Mouse (Mus musculus) midbrain, embryonic 12.5 days (tissue): ENCODE results near the gene Myt1l. TPM values are rescaled to one million over a fixed set of nuclear protein-coding genes. Genes with fewer than 3 reads are reported as not detected.

Experiments
- ATAC-seq: fragments of 200-750 bp; cut with Nextera tagmentation; 2 replicates; pipeline ENCODE4 v1.8.0; 2017; ENCODE audit warnings: low read depth, moderate TSS enrichment, moderate library complexity; ENCODE audit not compliant: low FRiP score
- H3K27ac ChIP-seq: fragments of 300-500 bp; sonication (generic); replicated peaks from 2 replicates; pipeline ENCODE4 v1.5.1; 2016; ENCODE audit warnings: mild to moderate bottlenecking
- H3K27me3 ChIP-seq: fragments of 300-500 bp; sonication (generic); 2 replicates; pipeline ENCODE4 v1.6.1; 2016; ENCODE audit warnings: mild to moderate bottlenecking
- H3K36me3 ChIP-seq: fragments of 300-500 bp; sonication (generic); 2 replicates; pipeline ENCODE4 v1.6.1; 2016
- H3K4me1 ChIP-seq: fragments of 300-500 bp; sonication (generic); 2 replicates; pipeline ENCODE4 v1.6.1; 2016
- H3K4me2 ChIP-seq: fragments of 300-500 bp; sonication (generic); replicated peaks from 2 replicates; pipeline ENCODE4 v1.6.1; 2016; ENCODE audit warnings: mild to moderate bottlenecking, moderate library complexity
- H3K4me3 ChIP-seq: fragments of 300-500 bp; sonication (generic); 2 replicates; pipeline ENCODE4 v1.5.1; 2016; ENCODE audit warnings: mild to moderate bottlenecking
- H3K9ac ChIP-seq: fragments of 300-500 bp; sonication (generic); replicated peaks from 2 replicates; pipeline ENCODE4 v1.6.1; 2016; ENCODE audit warnings: mild to moderate bottlenecking, moderate library complexity
- H3K9me3 ChIP-seq: fragments of 300-500 bp; sonication (generic); 2 replicates; pipeline ENCODE4 v1.6.1; 2016; ENCODE audit warnings: mild to moderate bottlenecking
- WGBS: fragments of 180-500 bp; shearing (Covaris S2); methylation state at CpG from one replicate; pipeline ENCODE4 v1.1.7; 2016; 5-methylcytosine and 5-hydroxymethylcytosine counted together
- polyA plus RNA-seq: library from polyadenylated mRNA; unstranded; fragments of >200 nt; fragmentation: Nextera tagmentation; extraction: Ambion mirVana; gene quantifications from 2 replicates; pipeline ENCODE4 v1.2.1, GENCODE M21; 2016

Gene Myt1l
- polyA plus RNA-seq, 1 experiment from 2014 or later = 53.0 TPM

DNA sequence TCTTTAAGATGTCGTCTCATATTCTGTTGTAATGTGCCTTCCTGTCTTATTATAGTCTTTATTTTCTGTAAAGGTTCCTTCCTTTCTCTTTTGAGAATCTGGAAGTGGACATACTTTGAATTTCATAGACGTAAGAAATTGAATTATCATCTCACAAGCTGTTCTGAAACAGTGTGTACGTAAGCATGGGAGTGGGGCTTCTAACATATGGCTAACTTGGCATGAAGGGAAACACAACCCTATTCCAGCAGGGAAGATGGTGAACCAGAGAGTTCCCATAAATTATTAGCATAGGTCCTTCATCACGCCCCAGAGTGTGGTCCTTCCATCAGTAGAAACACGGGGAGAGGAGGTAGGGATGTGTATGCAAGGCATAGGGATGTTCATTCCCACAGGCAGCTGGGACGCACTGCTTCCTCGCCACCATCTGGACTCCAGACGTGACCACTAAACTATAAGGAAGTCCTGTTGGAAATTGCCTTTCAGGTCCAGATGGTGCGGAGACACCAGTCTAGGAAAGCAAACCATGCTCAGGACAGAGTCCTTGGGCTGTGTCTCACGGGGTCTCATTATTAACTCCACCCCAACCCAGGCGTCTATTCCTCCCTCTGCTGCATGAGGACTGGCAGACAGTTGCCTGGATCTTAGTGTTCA, 111.5 kb downstream of the Myt1l start:
- Histone ChIP-seq H3K4me3 (no peak overlapping the region), H3K4me1 (peaks cover 9% of the 10 kb centered on the region), H3K9ac (no peak overlapping the region), H3K27ac (peak overlapping the region; percentile 40; the same call in 1 of the 2 replicates), H3K36me3 (no peaks in the 10 kb centered on the region), H3K9me3 (no peaks in the 10 kb centered on the region), H3K4me2 (no peak overlapping the region), H3K27me3 (no peaks in the 10 kb centered on the region)
- 66% methylated on average over 11 of the region's 11 CpGs for WGBS
- ATAC-seq = peak; percentile 69

GRCm38 (mm10) chr12:29640201-29640600, 112.0 kb downstream of the Myt1l start:
- Histone ChIP-seq H3K4me1 (peaks cover 9% of the 10 kb centered on the region), H3K27ac (peak overlapping the region; percentile 40; the same call in 1 of the 2 replicates)
- 48% methylated on average over 1 of the region's 1 CpGs for WGBS

DNA sequence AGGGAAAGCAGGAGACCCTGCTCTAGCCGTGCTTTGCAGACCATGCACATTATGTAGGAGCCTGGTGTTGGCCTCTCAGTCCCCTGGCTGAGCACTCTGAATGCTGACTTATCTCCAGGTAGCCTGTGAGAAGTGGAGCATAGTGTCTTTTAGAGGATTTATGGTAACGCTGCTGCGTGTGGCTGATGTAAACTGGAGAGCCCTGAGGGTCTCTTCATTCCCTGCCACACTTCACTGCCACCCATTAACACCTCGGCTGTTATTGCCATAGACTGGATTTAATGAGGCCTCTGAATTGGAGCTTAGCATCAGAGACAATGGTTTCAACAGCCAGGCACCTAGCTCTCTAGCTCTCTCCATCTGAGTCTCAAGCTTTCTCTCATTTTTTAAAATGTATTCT, 114.7 kb downstream of the Myt1l start:
- Histone ChIP-seq H3K36me3 (no peaks in the 10 kb centered on the region), H3K27me3 (no peaks in the 10 kb centered on the region), H3K4me3 (no peak overlapping the region), H3K4me1 (peaks cover 9% of the 10 kb centered on the region), H3K4me2 (no peak overlapping the region), H3K27ac (peak overlapping the region; percentile 69), H3K9ac (no peak overlapping the region), H3K9me3 (no peaks in the 10 kb centered on the region)
- peak; percentile 47; the same call in 1 of the 2 replicates for ATAC-seq
- WGBS = 14% methylated on average over 4 of the region's 4 CpGs

More at GRCm38 (mm10) chr12:29640201-29640600, 112.0 kb downstream of the Myt1l start:
- no peak overlapping the region for H3K4me2 ChIP-seq
- H3K9ac ChIP-seq = no peak overlapping the region
- no peak for ATAC-seq
- H3K9me3 ChIP-seq = no peaks in the 10 kb centered on the region
- no peaks in the 10 kb centered on the region for H3K27me3 ChIP-seq
- no peak overlapping the region for H3K4me3 ChIP-seq
- H3K36me3 ChIP-seq = no peaks in the 10 kb centered on the region

GRCm38 (mm10) chr12:29644091-29644490, 115.9 kb downstream of the Myt1l start:
- Histone ChIP-seq H3K27me3 (no peaks in the 10 kb centered on the region), H3K4me3 (no peak overlapping the region), H3K9me3 (no peaks in the 10 kb centered on the region), H3K36me3 (no peaks in the 10 kb centered on the region), H3K4me2 (no peak overlapping the region), H3K4me1 (peaks cover 9% of the 10 kb centered on the region), H3K9ac (no peak overlapping the region), H3K27ac (no peak overlapping the region)
- no peak for ATAC-seq
- WGBS = 84% methylated on average over 4 of the region's 4 CpGs

- no peak for ATAC-seq
- no peak overlapping the region for H3K4me3 ChIP-seq
- no peaks in the 10 kb centered on the region for H3K9me3 ChIP-seq
- 91% methylated on average over 7 of the region's 7 CpGs for WGBS
- peaks cover 9% of the 10 kb centered on the region for H3K4me1 ChIP-seq
- H3K36me3 ChIP-seq = no peaks in the 10 kb centered on the region
- no peak overlapping the region for H3K27ac ChIP-seq
- no peak overlapping the region for H3K4me2 ChIP-seq
- H3K27me3 ChIP-seq = no peaks in the 10 kb centered on the region
- no peak overlapping the region for H3K9ac ChIP-seq
These were observed 116.5 kb downstream of the Myt1l start for GRCm38 (mm10) chr12:29644721-29645120.

- Histone ChIP-seq H3K4me2 (no peak overlapping the region), H3K27ac (peak overlapping the region; percentile 61), H3K36me3 (no peaks in the 10 kb centered on the region), H3K4me1 (peaks cover 2% of the 10 kb centered on the region; the same call in 1 of the 2 replicates), H3K4me3 (no peak overlapping the region), H3K9ac (no peak overlapping the region), H3K27me3 (no peaks in the 10 kb centered on the region), H3K9me3 (no peaks in the 10 kb centered on the region)
- ATAC-seq = no peak
- 69% methylated on average over 10 of the region's 10 CpGs for WGBS
These were observed 121.4 kb downstream of the Myt1l start for GRCm38 (mm10) chr12:29649510-29650152.

GRCm38 (mm10) chr12:29652516-29652915, 124.3 kb downstream of the Myt1l start:
- Histone ChIP-seq H3K36me3 (no peaks in the 10 kb centered on the region), H3K27me3 (no peaks in the 10 kb centered on the region), H3K9ac (no peak overlapping the region), H3K27ac (no peak overlapping the region), H3K4me3 (no peak overlapping the region), H3K4me2 (no peak overlapping the region), H3K4me1 (peaks cover 16% of the 10 kb centered on the region; the same call in 1 of the 2 replicates), H3K9me3 (no peaks in the 10 kb centered on the region)
- 90% methylated on average over 5 of the region's 5 CpGs for WGBS
- ATAC-seq = no peak

GRCm38 (mm10) chr12:29655197-29655632, 127.0 kb downstream of the Myt1l start:
- Histone ChIP-seq H3K36me3 (no peaks in the 10 kb centered on the region), H3K9me3 (no peaks in the 10 kb centered on the region), H3K4me2 (no peak overlapping the region), H3K27me3 (no peaks in the 10 kb centered on the region), H3K27ac (peak overlapping the region; percentile 43), H3K4me1 (peaks cover 16% of the 10 kb centered on the region; the same call in 1 of the 2 replicates), H3K4me3 (no peak overlapping the region), H3K9ac (no peak overlapping the region)
- no peak for ATAC-seq
- 81% methylated on average over 10 of the region's 10 CpGs for WGBS

- 84% methylated on average over 12 of the region's 12 CpGs for WGBS
- Histone ChIP-seq H3K9ac (no peak overlapping the region), H3K9me3 (no peaks in the 10 kb centered on the region), H3K4me3 (no peak overlapping the region), H3K27ac (peak overlapping the region; percentile 43; the same call in 1 of the 2 replicates), H3K4me2 (no peak overlapping the region), H3K4me1 (peaks cover 16% of the 10 kb centered on the region; the same call in 1 of the 2 replicates), H3K27me3 (no peaks in the 10 kb centered on the region), H3K36me3 (no peaks in the 10 kb centered on the region)
- ATAC-seq = no peak
These were observed 127.5 kb downstream of the Myt1l start for GRCm38 (mm10) chr12:29655673-29656072.

GRCm38 (mm10) chr12:29657061-29657460, 128.9 kb downstream of the Myt1l start:
- 72% methylated on average over 3 of the region's 3 CpGs for WGBS
- Histone ChIP-seq H3K27me3 (no peaks in the 10 kb centered on the region), H3K4me3 (no peak overlapping the region), H3K4me1 (peaks cover 16% of the 10 kb centered on the region; the same call in 1 of the 2 replicates), H3K27ac (0 out of 2 replicates have a peak overlapping the region, but pooled peaks have one; percentile 25), H3K4me2 (no peak overlapping the region), H3K9me3 (no peaks in the 10 kb centered on the region), H3K36me3 (no peaks in the 10 kb centered on the region), H3K9ac (no peak overlapping the region)
- ATAC-seq = no peak

- no peak for ATAC-seq
- Histone ChIP-seq H3K4me3 (no peak overlapping the region), H3K9me3 (no peaks in the 10 kb centered on the region), H3K9ac (no peak overlapping the region), H3K36me3 (no peaks in the 10 kb centered on the region), H3K27ac (no peak overlapping the region), H3K4me2 (no peak overlapping the region), H3K27me3 (no peaks in the 10 kb centered on the region), H3K4me1 (peaks cover 19% of the 10 kb centered on the region; the same call in 1 of the 2 replicates)
- 78% methylated on average over 2 of the region's 2 CpGs for WGBS
These were observed 129.7 kb downstream of the Myt1l start for GRCm38 (mm10) chr12:29657870-29658269.

DNA sequence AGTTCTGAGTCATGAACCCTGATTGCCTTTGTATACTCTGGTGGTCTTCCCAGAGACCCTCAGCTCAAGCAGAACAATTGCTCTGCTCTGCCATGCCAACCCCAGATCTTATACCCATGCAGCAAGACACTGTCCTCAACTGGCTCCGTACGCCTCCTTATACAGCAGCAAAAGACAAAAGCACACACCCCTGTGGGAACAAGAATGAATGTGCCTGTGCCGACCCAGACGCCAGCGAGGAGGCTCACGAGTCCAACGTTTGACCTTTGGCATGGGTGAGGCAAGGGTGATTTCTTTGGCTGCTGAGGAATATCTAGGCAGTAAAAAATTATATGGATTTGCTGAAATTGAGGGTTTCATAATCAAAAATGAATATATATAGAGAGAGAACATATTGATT, 143.8 kb downstream of the Myt1l start:
- Histone ChIP-seq H3K27me3 (peaks cover 6% of the 10 kb centered on the region; the same call in 1 of the 2 replicates), H3K36me3 (no peaks in the 10 kb centered on the region), H3K4me2 (no peak overlapping the region), H3K4me1 (peaks cover 11% of the 10 kb centered on the region), H3K9me3 (no peaks in the 10 kb centered on the region), H3K27ac (no peak overlapping the region), H3K9ac (no peak overlapping the region), H3K4me3 (no peak overlapping the region)
- no peak for ATAC-seq
- WGBS = 81% methylated on average over 7 of the region's 7 CpGs
